Mouse (Mus musculus): Measurements from ENCODE around the gene Plac1.

Gene Plac1

DNA sequence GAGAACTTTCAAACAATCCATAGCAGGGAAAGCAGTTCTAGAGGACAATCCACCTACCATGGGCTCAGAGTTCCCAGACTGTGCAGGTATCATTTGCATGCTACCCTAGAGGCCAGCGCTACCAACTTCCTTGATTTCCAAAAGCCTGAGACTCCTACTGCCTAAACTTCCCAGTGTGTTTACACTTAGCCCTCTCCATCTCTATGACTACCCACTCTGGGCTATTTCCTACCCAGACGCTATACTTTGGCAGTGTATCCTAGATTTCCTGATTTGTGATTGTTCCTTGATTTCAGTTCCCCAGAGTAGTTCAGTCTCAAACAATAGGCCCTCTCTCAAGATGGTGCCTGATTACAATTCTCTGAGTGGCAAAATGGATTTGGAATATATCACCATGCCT is 132.8 kb downstream of the Plac1 start:
- peak; percentile 35 for DNase-seq (ENCODE audit: low spot score)

DNA sequence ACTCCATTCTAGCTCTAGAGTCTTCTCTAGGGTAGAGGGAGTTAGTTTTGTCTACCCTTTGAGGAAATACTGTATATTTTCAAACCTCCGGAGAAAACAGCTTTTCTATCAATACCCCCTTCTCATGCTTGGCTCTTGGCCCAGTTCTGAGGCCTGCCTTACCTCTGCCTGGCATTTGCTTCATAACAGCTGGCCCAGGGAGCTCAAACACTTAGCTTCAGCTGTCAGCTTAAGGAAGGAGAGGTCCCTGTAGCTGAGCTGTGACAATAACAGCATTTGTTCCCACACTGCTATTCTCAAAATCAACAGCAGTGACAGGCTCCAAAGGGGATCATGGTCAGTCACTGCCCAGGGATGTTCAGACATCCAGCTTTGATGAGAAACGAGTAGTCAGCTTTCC is 138.7 kb downstream of the Plac1 start:
- no peak for DNase-seq (ENCODE audit: low spot score)

DNA sequence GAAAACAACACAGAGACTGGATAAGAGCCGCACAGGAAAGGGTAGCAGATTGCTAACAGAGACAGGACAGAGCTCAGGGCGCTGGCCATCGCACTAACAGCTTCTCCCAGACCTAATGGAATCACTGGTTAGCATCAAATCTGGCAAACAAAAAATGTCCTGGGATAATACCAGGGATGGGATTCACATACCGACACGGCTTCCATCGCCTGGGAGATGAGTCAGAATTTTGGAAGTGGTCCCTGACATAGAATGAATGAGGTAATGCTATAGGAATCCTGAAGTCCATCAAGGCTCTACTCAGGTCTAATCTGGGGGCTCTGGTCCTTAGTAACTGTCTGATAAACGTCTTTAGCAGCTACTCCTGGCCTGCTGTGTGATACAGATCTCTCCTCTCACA is 140.0 kb downstream of the Plac1 start:
- DNase-seq (ENCODE audit: low spot score) = no peak

DNA sequence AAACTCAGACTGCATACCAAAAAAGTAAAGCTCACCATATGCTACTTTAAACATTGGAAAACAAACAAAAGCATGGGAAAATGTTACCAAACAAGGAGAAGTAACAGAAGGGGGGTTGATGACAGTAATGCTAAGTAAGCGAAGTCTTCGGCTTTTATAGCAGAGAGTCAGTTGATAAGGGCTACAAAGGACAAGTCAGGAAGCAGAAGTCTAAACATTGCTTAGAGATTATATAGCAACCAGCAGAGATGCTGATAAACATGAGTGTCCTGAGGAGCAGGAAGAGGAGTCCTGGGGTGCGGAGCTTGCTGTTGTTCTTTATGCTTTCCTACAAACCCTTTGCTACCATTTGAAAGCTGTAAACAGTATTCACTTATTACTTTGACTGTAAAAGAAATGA is 140.6 kb downstream of the Plac1 start:
- DNase-seq (ENCODE audit: low spot score) = no peak

DNA sequence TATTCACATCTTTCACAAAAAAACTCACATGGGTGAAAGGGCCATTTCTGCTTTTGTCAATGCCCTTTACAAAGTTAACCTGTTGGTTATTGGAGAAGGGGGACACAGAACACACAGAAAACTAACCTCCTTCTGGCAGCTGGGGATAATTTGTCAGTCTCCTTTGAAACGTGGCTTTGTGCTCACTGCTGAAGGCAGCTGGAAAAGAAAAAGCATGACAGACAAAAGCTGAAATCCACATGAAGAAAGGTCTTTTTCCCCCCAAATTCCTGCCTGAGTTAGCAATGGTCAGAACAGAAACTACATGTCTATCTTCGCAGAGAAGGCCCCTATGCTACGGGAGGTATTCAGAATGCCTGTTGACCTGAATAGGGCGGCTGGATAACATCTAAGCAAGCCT is 141.6 kb downstream of the Plac1 start:
- DNase-seq (ENCODE audit: low spot score) = no peak

DNA sequence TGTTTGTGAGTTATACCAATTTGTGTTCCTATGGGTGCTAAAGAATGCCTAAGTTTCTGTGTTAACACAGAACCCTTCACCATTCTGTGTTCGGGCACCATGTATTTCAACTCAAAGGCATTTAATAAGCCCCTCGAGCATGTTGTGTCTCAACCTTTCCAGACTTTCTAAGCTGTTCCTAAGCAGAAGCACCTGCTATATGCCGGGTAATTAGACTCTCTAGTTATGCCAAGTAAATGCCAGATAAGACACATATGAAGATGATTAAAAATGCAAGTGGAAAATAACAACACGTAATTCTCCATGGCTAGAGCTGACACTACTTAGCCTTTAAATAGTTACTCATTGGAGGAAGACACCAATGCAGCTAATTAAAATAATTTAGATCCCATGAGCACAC is 142.1 kb downstream of the Plac1 start:
- no peak for DNase-seq (ENCODE audit: low spot score)

DNA sequence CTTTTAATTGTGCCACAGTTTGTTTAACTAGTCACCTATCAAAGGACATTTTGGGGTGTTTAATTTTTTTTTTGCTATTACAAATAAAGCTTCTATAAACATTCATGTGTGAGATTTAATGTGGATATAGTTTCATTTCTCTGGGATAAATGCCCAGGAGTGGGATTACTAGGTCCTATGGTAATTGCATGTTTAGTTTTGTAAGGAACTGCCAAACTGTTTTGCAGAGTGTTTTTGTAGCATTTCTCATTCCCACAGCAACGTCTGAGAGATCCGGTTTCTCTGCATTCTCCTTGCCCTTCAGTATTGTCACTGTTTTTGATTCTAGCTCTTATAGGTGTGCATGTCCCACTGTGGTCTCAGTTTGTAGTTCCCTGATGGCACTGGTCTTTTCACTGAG is 146.5 kb downstream of the Plac1 start:
- DNase-seq (ENCODE audit: low spot score) = no peak

DNA sequence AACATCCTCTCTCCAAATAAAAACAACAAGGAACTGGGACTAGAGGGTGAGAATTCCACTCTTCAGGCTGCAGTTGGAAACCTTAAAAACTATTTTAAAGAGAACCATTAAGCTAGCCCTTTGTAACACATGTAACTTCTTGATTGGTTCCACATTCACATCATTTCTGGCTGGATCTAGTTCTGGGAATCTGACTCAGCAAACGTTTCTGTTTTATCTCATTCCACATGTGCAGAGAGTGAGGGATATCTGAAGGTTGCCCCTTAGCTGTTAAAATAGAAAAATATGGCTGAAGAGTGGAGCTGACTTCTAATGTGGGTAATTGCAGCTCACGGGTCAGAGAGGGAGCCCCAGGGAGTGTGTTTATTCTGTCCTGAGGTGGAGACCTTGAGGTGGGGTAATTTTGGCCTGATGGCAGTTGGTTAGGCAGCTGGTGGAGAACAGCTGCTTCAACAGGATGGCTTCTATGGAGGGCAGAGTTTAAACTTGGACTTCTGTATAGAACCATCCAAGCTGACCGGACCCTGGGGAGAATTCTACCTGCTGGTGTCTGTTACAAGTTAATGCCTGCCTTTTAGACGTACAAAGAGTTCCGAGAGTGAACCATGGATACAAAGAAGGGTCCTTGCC is 151.1 kb downstream of the Plac1 start:
- no peak for DNase-seq (ENCODE audit: low spot score)

DNA sequence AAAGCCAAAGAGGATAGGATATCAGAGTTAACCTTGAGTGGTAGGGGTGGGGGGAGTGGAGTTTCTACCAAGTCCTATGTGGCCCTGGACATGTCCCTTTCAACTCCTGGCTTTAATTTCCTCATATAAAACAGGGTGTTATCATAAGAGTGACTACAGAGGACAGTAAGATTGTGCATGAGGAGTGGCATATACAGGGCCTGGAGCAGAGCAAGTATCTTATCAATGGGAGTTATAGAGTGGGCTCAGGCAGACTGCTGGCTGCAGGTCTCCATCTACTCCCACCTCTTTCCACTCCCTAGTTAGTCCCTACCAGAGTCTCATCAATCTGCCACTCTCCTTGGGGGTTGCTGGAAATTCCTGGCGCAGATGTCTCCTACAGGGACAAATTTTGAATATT is 152.7 kb downstream of the Plac1 start:
- DNase-seq (ENCODE audit: low spot score) = no peak

DNA sequence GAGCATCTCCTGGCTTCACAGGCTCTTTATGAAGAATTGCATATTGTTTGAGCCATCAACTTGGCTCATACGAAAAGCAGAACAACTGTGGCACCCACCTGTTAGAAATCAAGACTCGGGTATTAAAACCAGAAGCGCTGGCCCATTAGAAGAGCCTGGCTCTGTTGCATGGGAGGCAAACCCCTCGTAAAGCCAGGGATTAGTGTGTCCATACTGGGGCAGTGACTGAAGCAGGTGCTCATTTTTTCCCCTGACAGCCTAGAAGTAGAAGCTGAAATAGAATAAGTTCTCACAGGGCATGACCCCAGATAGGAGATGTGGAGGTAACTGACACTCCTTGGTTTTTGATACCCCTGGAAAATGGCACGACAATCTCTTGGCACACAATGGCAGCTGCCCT is 154.4 kb downstream of the Plac1 start:
- no peak for DNase-seq (ENCODE audit: low spot score)

DNA sequence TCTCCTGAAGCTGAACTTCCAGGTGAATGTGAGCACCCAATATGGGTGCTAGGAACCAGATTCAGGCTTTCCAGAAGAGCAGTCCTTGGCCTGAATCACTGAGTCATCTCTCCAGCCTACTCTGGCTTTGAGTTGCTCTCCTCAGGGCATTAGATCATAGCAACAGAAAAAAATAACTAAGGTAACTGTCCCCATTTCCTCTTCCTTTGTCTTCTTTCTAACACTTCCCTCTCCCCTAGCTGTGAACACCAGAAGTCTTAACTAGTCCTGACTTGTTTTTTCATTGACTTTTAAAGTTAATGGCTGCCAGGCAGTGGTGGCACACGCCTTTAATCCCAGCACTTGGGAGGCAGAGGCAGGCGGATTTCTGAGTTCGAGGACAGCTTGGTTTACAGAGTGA is 175.5 kb downstream of the Plac1 start:
- DNase-seq (ENCODE audit: low spot score) = no peak

DNA sequence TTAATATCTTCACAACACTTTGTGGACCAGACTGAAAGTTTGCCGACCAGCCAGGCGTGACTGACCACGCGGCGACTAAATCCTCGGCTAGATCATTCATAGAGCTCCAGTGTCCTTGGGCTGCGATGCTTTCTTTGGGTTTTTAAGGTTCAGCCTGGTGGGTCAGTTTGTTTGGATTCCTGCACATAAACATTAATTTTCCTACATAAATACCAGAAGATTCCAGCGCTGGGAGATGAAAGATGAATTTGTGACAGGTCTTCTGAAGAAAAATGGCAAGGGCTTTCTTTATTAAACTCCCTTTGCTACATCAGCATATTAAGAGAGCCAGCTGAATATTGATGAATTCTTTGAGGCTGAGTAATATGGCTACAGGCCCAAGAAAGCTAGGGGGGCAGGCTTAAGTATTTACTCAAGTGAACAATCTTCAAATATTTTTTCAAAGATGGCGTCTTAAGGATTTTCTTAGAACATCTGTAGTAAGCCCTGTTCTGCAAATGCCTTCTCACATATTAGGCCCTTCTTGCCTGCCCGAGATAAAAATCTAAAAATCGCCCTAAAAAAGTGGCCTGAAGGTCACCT is 180.4 kb downstream of the Plac1 start:
- no peak for DNase-seq (ENCODE audit: low spot score)

DNA sequence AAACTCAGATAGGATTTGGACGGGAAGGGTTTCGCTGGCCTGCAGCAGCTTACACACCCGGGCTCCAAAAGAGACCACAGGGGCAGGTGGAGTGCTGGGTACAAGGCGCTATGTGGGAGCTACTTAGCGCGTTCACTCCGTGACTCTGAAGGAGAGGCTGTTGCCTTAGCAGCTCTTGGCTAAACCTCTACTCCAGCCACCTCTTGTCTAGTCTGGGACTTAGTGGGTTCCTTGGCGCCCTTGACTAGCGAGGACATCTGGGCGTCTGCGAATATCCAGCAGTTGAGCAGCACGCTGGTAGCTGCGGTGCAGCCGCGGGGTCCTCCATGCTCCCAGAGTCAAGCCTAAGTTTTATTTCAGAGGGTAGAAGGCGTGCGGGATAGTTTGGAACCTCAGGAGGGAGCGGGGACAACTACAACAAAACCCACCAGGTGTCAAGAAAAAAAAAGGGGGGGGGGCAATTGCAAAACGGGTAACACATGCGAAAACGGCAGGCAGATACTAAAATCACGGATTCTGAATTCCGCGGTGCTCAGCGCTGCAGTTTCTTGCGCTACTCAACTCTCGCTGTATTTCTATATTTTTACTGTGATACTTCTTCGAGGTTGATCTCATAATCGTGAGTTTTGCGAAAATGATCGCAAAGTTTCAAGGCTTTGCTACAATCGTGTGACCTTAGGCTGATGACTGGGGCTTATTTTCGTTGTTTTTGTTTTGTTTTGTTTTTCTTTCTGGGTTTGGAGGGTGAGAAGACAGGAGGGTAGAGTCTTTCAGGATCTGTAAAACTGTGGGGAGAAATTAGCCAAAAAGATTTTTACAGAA is 181.2 kb downstream of the Plac1 start:
- DNase-seq (ENCODE audit: low spot score) = no peak

DNA sequence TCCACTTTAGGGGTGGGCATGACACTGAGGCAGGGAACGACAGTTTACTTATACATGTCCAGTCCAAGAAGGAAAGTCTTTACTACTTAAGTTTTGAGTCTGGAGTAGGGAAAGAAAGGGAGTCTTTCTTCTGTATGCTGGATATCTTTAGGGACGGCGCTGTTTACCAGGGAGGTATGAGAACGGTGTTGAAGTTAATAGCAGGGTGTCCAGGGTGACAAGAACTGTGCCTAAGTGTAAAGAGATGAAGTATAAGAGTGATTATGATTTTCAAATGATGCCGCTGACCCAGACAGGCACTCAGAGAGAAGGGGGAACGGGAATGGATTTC is 182.2 kb downstream of the Plac1 start:
- no peak for DNase-seq (ENCODE audit: low spot score)

DNA sequence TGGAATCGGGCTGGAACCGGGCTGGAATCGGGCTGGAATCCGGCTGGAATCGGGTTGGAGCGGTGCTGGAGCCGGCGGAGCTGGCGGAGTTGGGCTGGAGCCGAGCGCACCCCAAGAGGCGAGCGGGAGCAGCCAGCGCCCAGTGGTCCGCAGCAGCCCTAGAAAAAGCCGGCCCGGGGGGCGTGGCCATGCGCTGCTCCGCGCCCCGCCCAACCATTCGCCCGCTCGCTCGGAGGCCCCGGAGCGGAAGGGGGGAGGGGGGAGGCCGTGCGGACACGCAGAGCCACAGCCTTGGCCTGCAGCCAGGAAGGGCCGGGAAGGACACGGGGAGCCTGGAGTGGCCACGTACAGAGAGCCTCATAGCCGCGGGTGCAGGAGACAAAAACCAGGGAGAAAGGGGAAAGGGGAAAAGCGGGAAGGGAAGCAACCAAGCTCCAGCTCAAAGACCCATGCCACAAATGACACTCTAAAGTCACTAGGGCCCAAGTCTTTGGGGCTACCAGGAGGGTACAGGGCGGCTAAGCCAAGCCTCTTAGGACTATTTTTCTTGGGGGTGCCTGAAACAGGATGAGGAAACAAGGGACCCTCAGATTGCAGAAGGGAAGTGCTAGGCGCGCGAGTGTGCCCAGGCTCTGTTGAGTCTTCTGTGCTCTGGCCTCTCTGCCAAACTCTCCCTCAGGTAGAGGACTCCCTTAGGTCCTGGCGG is 182.7 kb downstream of the Plac1 start:
- peak; percentile 91 for DNase-seq (ENCODE audit: low spot score)

DNA sequence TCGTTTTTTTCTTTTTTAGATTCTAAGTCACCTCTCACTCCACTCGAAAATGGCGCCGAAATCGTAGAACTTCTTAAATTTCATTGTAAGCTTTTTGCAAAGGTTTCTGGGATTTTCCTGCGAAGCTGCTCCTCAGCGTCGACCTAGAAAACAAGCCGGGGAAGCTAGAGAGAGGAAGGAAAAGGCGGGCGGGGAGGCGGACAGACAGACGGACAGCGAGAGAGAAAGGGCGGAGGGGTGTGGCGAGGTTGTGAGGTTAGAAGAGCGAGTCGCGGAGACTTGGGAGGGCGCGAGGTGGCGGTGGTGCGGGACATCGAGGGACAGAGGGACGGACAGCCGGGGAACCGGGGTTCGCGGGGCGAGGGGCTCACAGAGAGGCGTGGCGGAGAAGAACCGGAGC is 183.3 kb downstream of the Plac1 start:
- peak; percentile 31 for DNase-seq (ENCODE audit: low spot score)

DNA sequence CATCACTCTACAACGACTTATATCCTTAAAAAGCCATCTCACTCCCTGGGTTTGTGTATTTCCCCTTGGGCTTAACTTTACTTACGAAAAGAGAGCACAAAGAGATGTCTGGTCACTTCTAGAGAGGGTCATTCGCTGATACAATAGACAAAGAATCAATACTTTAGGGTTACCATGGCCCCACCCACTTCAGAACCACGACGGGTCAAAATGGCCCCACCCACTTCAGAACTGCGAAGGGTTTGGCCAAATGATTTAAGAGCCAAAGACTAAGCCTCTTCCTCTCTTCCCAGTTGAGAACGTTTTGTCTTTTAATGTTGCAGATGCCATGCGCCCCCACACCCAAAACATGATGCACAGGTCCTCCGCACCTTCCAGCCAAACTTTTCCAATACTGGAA is 184.1 kb downstream of the Plac1 start:
- DNase-seq (ENCODE audit: low spot score) = peak; percentile 9

DNA sequence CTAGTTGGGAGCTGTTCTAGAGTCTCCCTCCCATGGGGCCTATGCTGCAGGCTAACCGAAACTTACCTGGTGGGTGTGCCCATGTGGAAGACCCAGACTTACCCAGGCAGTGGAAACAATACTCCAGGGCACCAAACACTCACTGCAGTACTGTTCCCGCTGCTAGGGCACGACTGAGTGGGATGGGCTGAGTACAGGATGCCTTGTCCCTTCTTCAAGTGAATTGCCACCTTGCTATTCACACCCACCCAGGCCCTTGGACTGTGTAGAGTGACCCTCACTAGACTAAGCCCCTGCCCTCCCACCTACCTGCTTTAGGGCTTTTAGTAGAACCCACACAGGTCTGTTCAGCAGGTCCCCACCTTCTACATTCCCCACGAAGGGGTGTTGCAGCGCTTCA is 186.0 kb downstream of the Plac1 start:
- DNase-seq (ENCODE audit: low spot score) = no peak

DNA sequence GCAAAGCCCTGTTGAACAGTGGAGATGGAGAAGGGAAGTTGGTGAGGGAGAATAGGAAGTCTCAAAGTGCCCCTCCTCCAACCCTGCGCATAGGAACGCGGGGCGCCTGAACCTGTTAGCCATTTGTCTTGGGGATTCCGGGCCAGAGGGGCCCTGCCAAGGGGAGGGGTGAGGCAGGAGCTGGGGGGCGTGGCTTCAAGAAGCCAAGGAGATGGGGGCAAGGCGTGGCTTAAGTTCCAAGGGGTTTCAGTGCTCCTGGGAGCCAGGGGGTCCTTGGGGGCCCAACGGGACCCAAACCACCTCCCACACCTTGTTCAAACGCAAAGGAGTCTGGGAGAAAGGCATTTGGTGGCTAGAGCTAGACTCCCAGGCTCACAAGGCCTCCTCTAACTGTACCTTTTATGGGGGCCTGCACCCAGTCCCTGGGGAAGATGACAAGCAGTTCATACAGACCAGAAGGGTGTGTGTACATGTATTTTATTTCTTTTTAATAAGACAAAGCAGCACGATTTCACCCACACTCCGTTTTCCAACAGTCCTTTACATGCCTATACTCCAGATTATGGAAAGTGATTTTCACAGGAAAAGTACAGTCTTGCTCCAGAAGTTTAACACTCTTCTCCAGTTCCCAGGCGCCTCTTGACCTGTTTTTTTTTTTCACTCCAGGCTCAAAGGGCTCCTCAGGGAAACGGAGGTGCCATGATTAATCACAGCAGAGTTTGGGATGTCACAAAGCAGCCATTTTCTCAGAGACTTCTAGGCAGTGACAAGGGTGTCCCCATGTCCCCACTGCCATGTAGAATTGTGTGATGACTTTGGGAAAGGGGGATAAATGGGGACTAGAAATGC is 187.0 kb downstream of the Plac1 start:
- DNase-seq (ENCODE audit: low spot score) = no peak

DNA sequence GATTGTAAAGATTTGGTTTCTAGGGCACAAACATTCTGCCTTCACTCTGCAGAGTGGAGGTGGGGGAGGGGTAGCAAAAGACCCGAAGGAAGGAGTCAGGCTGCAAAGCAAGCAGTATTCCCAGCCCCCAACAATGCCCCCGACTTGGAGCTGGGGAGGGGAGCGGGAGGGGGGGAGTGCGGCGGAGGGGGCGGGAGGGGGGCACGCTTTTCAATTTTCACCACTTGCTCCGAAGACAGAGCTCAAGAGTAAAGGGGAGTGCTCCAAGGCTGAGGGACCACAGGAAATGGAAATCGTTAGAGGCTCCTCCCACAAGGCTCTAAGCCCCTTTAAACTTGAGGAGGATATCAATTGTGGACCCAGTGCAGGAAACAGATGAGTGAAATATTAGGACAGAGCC is 189.6 kb downstream of the Plac1 start:
- DNase-seq (ENCODE audit: low spot score) = no peak

DNA sequence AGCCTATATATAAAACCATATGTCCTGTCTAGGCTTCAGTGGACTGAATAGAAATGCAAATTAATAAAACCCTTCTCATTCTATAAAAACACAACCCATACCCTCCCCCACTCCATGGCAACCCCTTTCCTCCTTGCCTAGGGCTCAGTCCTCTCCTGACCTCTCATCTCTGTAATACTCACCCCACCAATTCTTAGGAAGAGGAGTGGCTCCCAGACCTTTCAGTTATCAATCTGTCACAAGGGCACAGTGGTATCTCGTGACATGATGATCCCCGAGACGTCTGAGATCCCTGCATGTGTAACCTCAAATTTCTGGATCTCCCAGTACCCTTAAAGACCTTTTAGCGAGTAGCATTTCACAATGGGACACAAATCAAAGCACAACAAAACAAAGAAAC is 190.7 kb downstream of the Plac1 start:
- no peak for DNase-seq (ENCODE audit: low spot score)

DNA sequence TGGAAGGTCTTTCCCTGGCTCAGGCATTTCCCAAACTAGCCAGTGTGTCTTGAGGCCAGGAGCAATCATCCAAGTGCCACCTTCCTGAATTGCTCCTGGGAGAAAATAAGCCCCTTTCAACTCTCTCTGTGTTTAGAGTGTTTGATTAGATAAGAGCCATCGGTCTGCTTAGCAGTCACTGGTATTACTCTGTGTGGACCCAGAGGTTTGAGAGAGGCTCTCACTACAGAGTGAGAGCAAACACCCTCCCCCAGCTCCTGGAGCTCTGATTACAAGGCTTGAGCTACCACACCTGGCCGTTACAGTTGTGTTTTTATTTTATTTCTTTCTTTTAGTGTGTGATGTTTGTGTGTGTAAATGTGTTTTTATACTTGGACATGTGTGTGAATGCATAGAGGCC is 193.0 kb downstream of the Plac1 start:
- DNase-seq (ENCODE audit: low spot score) = no peak

Data from lung, postnatal 25 days (tissue).